ENCODE assay signal across 8 mouse cellular contexts in the genomic region with DNA sequence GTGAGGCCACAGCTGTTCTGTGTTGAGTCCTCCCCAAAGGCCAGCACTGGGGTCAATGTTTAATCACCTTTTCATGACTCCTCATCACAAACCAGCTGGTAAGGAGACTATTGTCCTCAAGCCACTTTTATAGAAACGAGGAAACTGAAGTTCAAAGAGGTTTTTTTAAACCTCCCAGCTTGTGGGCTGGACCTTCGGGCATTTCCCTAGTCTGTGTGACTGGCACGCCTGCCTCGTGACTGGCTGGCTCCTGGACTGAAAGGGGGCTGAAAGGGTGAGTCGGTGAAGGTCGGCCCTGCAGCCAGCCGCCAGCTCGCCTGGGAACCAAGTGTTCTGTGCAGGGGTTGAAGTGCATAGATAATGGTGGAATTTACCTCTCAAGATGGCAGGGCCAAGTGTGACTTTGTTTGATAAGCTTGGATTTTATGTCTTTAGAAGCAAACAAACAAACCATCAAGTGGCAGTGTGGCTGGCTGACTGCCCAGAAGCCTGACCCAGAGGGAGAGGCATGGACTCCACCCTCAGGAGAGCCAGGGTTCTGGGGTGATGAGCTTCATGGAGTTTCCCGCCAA. TPM values are rescaled to one million over a fixed set of nuclear protein-coding genes. Genes with fewer than 3 reads are reported as not detected.
A peak's percentile ranks its signal among the peaks of the same experiment; 100 is the strongest.
DNase-seq lines count a peak whose midpoint lies in the region; ATAC-seq and TF ChIP-seq lines count a peak whose summit lies in the region.

No protein-coding gene starts in this region.

- WGBS in heart, embryonic 12.5 days: 9% methylated on average over 9 of the region's 9 CpGs

- 0 out of 2 replicates have a peak overlapping the region, but pooled peaks have one; percentile 17 for H3K9ac ChIP-seq in heart, embryonic 12.5 days

- H3K27me3 ChIP-seq in G1E (ENCODE audit: insufficient read depth, low read length): peaks cover 41% of the 10 kb centered on the region
- H3K27me3 ChIP-seq in heart, embryonic 12.5 days (replicated peaks): no peaks in the 10 kb centered on the region

- DNase-seq in G1E (ENCODE audit: low spot score): peak; percentile 28
- DNase-seq in adrenal gland, postnatal 10 days: peak; percentile 79
- peak; percentile 74 to 78 for DNase-seq in kidney, postnatal 36 days
- DNase-seq in gastrocnemius, postnatal 4 days (ENCODE audit: low spot score in 2 of 2): no peak
- no peak for DNase-seq in gastrocnemius, postnatal 25 days
- DNase-seq in gastrocnemius, postnatal 10 days: no peak

- no peak for ATAC-seq in G1E (ENCODE audit: extremely low read depth, insufficient number of reproducible peaks, low FRiP score, poor library complexity, severe bottlenecking)
- ATAC-seq in heart, embryonic 12.5 days (ENCODE audit: insufficient number of reproducible peaks, low FRiP score): peak; percentile 82
- ATAC-seq in megakaryocyte-erythroid progenitor cell, adult 5-6 weeks (replicated peaks; ENCODE audit: low FRiP score, low TSS enrichment, poor library complexity, severe bottlenecking): peak; percentile 96

- H3K36me3 ChIP-seq in G1E (replicated peaks): no peaks in the 10 kb centered on the region
- no peaks in the 10 kb centered on the region for H3K36me3 ChIP-seq in heart, embryonic 12.5 days

- H3K4me3 ChIP-seq in G1E (ENCODE audit: low read depth, low read length): no peak overlapping the region
- no peak overlapping the region for H3K4me3 ChIP-seq in heart, embryonic 12.5 days

- TF ChIP-seq CTCF in G1E (IDR thresholded peaks at IDR 0.05; ENCODE audit: low read depth, low read length): no peak

- H3K4me2 ChIP-seq in heart, embryonic 12.5 days: no peak overlapping the region; the same call in 1 of the 2 replicates

- H3K4me1 ChIP-seq in G1E (ENCODE audit: insufficient read depth, low read depth, low read length): peaks cover 2% of the 10 kb centered on the region; the same call in 1 of the 2 replicates
- peaks cover 48% of the 10 kb centered on the region for H3K4me1 ChIP-seq in heart, embryonic 12.5 days (replicated peaks)

- peak overlapping the region; percentile 86 for H3K27ac ChIP-seq in heart, embryonic 12.5 days (ENCODE audit: poor library complexity, severe bottlenecking)

- no peaks in the 10 kb centered on the region for H3K9me3 ChIP-seq in G1E (replicated peaks)
- H3K9me3 ChIP-seq in heart, embryonic 12.5 days (replicated peaks): no peaks in the 10 kb centered on the region

RNA-seq across cellular contexts. Expression of a gene that starts 54.1 kb away (rescaled TPM):
- 36.3 and 39.7 TPM in 2 replicates for total RNA-seq in G1E (2014; fragmentation: Nextera tagmentation)
- 18.4 and 18.8 TPM in 2 replicates for total RNA-seq in G1E (2017)
- polyA plus RNA-seq in G1E (2012): 34.5 and 39.6 TPM in 2 replicates
- 10 to 100 TPM; 24.4 to 34.9 TPM for total RNA-seq in adrenal gland, postnatal 10 days (2021)
- polyA plus RNA-seq in heart, embryonic 12.5 days (2016; fragmentation: Nextera tagmentation; extraction: Ambion mirVana): 21.6 and 23.3 TPM in 2 replicates
- total RNA-seq in megakaryocyte-erythroid progenitor cell, adult 5-6 weeks (2014; fragmentation: Nextera tagmentation): 22.5 and 31.0 TPM in 2 replicates
- total RNA-seq in megakaryocyte-erythroid progenitor cell, adult 5-6 weeks (2017): 11.9 and 21.6 TPM in 2 replicates
- 10 to 100 TPM; 18.0 to 23.7 TPM for total RNA-seq in gastrocnemius, postnatal 4 days (2021)
- 1 to 10 TPM; 2.4 to 5.1 TPM for total RNA-seq in gastrocnemius, postnatal 25 days (2021)
- 10 to 100 TPM; 11.5 to 16.7 TPM for total RNA-seq in gastrocnemius, postnatal 10 days (2021)

Comparison
In these comparisons a context has a peak if more than half of its experiments do, and no peak if none do; other contexts are left out.
1. DNase-seq: peak in G1E (single experiment), adrenal gland, postnatal 10 days (single experiment) and kidney, postnatal 36 days (2 of 2); none in gastrocnemius, postnatal 4 days (0 of 2), gastrocnemius, postnatal 25 days (single experiment) and gastrocnemius, postnatal 10 days (single experiment).